Mouse (Mus musculus) liver, adult 2 months (tissue): ENCODE results near the gene Zbtb7a.
A peak's percentile ranks its signal among the peaks of the same experiment; 100 is the strongest.

ENCODE experiments used
- CTCF ChIP-seq: fragments of 200-500 bp; IDR thresholded peaks from 2 replicates; pipeline ENCODE4 v1.5.1; 2011; ENCODE audit warnings: low read depth, low read length, control low read depth
- POLR2A ChIP-seq: fragments of 200-500 bp; IDR thresholded peaks from 2 replicates; pipeline ENCODE4 v1.6.1; 2011; ENCODE audit warnings: low read length, control low read depth; ENCODE audit not compliant: insufficient read depth; ENCODE audit errors: extremely low read depth

- TF ChIP-seq POLR2A (peak; percentile 60; the same call in 1 of the 2 replicates), CTCF (no peak)
These were observed 1.0 kb downstream of the Zbtb7a start for GRCm38 (mm10) chr10:81135831-81136705.
